ENCODE assay signal across 9 mouse cellular contexts in the genomic region with DNA sequence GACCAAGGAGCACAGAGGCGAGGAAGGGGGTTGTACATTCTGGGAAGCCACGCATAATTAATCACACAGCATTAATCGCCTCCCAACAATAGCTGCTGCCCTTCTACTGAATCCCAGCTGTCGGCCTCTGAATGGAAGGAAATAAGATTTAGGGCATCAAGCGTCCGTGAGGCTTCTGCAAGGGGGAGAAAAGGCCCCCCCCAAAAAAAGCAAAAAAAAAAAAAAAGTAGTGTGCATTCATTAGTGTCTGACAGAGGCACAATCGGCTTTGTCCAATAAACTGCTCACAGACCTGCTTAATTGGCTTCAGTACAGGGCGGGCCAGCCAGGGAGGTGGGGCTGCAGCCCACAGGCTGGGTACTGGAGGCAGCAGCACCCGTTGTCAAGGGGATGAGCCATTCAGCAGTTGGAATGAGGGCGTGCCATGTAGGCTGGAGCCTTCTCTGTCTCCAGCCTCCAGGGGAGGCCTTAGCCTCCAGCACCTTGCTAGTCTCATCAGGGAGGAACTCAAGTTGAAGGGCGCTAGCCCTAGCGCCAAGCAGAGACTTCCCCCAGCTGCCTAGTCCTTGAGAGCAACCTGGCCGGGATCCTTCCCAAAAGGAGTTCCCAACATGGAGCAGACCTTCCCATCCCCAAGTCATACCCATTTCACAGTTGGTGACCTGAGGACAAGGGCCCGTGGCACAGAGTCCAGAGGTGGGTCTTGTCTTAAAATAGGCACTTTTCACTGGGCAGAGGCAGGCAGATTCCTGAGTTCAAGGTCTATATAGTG. TPM values are rescaled to one million over a fixed set of nuclear protein-coding genes. Genes with fewer than 3 reads are reported as not detected.
DNase-seq lines count a peak whose midpoint lies in the region; ATAC-seq lines count a peak whose summit lies in the region.
"Had no signal": no experiment of that assay in that cellular context is flagged by ENCODE, and none has a peak within 500 bp of the region (broad histone marks: within the 10 kb centered on the region; RNA-seq: fewer than 3 reads in every experiment).

No protein-coding gene starts in this region.

- no peak for DNase-seq in heart, postnatal 25 days (ENCODE audit: low spot score)
- peak; percentile 90 for DNase-seq in embryo, embryonic 11 days
- no peak for DNase-seq in intestine, embryonic 14.5 days (ENCODE audit: low spot score)
- DNase-seq in limb, embryonic 11.5 days (ENCODE audit: low spot score) = peak; percentile 61
- DNase-seq in neural tube, embryonic 10.5 days (ENCODE audit: extremely low spot score, low spot score) = peak; percentile 74
- no peak for DNase-seq in spleen, adult 18-20 months
- no peak for DNase-seq in gastrocnemius, postnatal 14 days

- intact Hi-C loops in heart, postnatal 25 days (cut with DNase I) = no loop called here
- intact Hi-C loops in gastrocnemius, postnatal 14 days (cut with DNase I; ENCODE audit: low total_unique reads) = no loop called here

- H3K36me3 ChIP-seq in heart, embryonic 15.5 days = no peaks in the 10 kb centered on the region; the same call in 1 of the 2 replicates
- H3K36me3 ChIP-seq in intestine, embryonic 14.5 days (ENCODE audit: control insufficient read depth, insufficient read depth, low read length) = 0 out of 2 replicates have a peak, but pooled peaks cover 11% of the 10 kb centered on the region
- H3K36me3 ChIP-seq in limb, embryonic 11.5 days (ENCODE audit: control insufficient read depth, insufficient read depth, low read length) = no peaks in the 10 kb centered on the region

- no peak for ATAC-seq in heart, embryonic 15.5 days (replicated peaks; ENCODE audit: insufficient number of reproducible peaks, insufficient read depth, low FRiP score, low read depth)
- ATAC-seq in intestine, embryonic 14.5 days (replicated peaks; ENCODE audit: low FRiP score, low TSS enrichment, low read depth) = peak; percentile 48
- no peak for ATAC-seq in limb, embryonic 11.5 days (ENCODE audit: insufficient number of reproducible peaks, low FRiP score, low TSS enrichment, low read depth)

- peak overlapping the region; percentile 81 for H3K4me3 ChIP-seq in heart, embryonic 15.5 days
- H3K4me3 ChIP-seq in intestine, embryonic 14.5 days (ENCODE audit: low read depth, low read length) = peak overlapping the region; percentile 81; the same call in 1 of the 2 replicates
- no peak overlapping the region for H3K4me3 ChIP-seq in limb, embryonic 11.5 days (ENCODE audit: low read depth, low read length)

- H3K27ac ChIP-seq in heart, embryonic 15.5 days = peak overlapping the region; percentile 86
- peak overlapping the region; percentile 77; the same call in 1 of the 2 replicates for H3K27ac ChIP-seq in intestine, embryonic 14.5 days (ENCODE audit: low read depth)
- 0 out of 2 replicates have a peak overlapping the region, but pooled peaks have one; percentile 15 for H3K27ac ChIP-seq in limb, embryonic 11.5 days (replicated peaks; ENCODE audit: low read depth, low read length)

- WGBS in heart, embryonic 15.5 days = 51% methylated on average over 14 of the region's 14 CpGs
- 35% methylated on average over 14 of the region's 14 CpGs for WGBS in intestine, embryonic 14.5 days
- WGBS in limb, embryonic 11.5 days = 16% methylated on average over 14 of the region's 14 CpGs

- peaks cover 9% of the 10 kb centered on the region; the same call in 1 of the 2 replicates for H3K27me3 ChIP-seq in heart, embryonic 15.5 days
- peaks cover 11% of the 10 kb centered on the region for H3K27me3 ChIP-seq in intestine, embryonic 14.5 days (replicated peaks; ENCODE audit: control insufficient read depth, insufficient read depth, low read length)
- no peaks in the 10 kb centered on the region for H3K27me3 ChIP-seq in limb, embryonic 11.5 days (ENCODE audit: control insufficient read depth, insufficient read depth, low read length)

- no peaks in the 10 kb centered on the region for H3K9me3 ChIP-seq in heart, embryonic 15.5 days (replicated peaks)
- H3K9me3 ChIP-seq in intestine, embryonic 14.5 days (ENCODE audit: control insufficient read depth, low read length) = no peaks in the 10 kb centered on the region
- no peaks in the 10 kb centered on the region for H3K9me3 ChIP-seq in limb, embryonic 11.5 days (ENCODE audit: control insufficient read depth, low read length)
- H3K9me3 ChIP-seq: megakaryocyte, embryonic 14.5 days had no signal

- peaks cover 91% of the 10 kb centered on the region for H3K4me1 ChIP-seq in heart, embryonic 15.5 days (replicated peaks)
- peaks cover 51% of the 10 kb centered on the region for H3K4me1 ChIP-seq in intestine, embryonic 14.5 days (replicated peaks; ENCODE audit: control insufficient read depth, insufficient read depth, low read length)
- H3K4me1 ChIP-seq in limb, embryonic 11.5 days (ENCODE audit: control insufficient read depth, insufficient read depth, low read length) = peaks cover 55% of the 10 kb centered on the region

- H3K9ac ChIP-seq in heart, embryonic 15.5 days = peak overlapping the region; percentile 82
- no peak overlapping the region for H3K9ac ChIP-seq in intestine, embryonic 14.5 days (ENCODE audit: low read length)
- H3K9ac ChIP-seq in limb, embryonic 11.5 days (ENCODE audit: low read length) = no peak overlapping the region

- H3K4me2 ChIP-seq in heart, embryonic 15.5 days = peak overlapping the region; percentile 90
- H3K4me2 ChIP-seq in intestine, embryonic 14.5 days (ENCODE audit: low read length) = peak overlapping the region; percentile 77
- peak overlapping the region; percentile 3; the same call in 1 of the 2 replicates for H3K4me2 ChIP-seq in limb, embryonic 11.5 days (ENCODE audit: low read depth, severe bottlenecking)

RNA-seq across cellular contexts. Expression of a gene that starts 15.7 kb away (rescaled TPM):
- polyA plus RNA-seq in heart, embryonic 15.5 days (2015; fragmentation: Nextera tagmentation; extraction: Ambion mirVana) = 10.8 and 24.2 TPM in 2 replicates
- total RNA-seq in heart, postnatal 25 days (2021) = 10 to 100 TPM; 27.5 to 32.3 TPM
- 21.6 and 24.3 TPM in 2 replicates for polyA plus RNA-seq in intestine, embryonic 14.5 days (2014; fragmentation: Nextera tagmentation; extraction: Ambion mirVana)
- 14.5 and 15.0 TPM in 2 replicates for polyA plus RNA-seq in limb, embryonic 11.5 days (2014; fragmentation: Nextera tagmentation; extraction: Ambion mirVana)
- 10 to 100 TPM; 17.1 to 18.9 TPM for total RNA-seq in gastrocnemius, postnatal 14 days (2021)

RNA-seq across cellular contexts. Expression of a gene that starts 55.8 kb away (rescaled TPM):
- 10.5 and 14.5 TPM in 2 replicates for polyA plus RNA-seq in heart, embryonic 15.5 days (2015; fragmentation: Nextera tagmentation; extraction: Ambion mirVana)
- total RNA-seq in heart, postnatal 25 days (2021) = 10 to 100 TPM; 34.9 to 38.8 TPM
- polyA plus RNA-seq in intestine, embryonic 14.5 days (2014; fragmentation: Nextera tagmentation; extraction: Ambion mirVana) = 33.7 and 39.8 TPM in 2 replicates
- 36.3 and 40.9 TPM in 2 replicates for polyA plus RNA-seq in limb, embryonic 11.5 days (2014; fragmentation: Nextera tagmentation; extraction: Ambion mirVana)
- total RNA-seq in gastrocnemius, postnatal 14 days (2021) = 10 to 100 TPM; 20.9 to 24.1 TPM

Comparison
In these comparisons a context has a peak if more than half of its experiments do, and no peak if none do; other contexts are left out.
1. H3K27ac ChIP-seq: peak in every context shown above with its lines; median percentile 86 in heart, embryonic 15.5 days; 77 in intestine, embryonic 14.5 days; 15 in limb, embryonic 11.5 days.
2. H3K4me2 ChIP-seq: peak in every context shown above with its lines; median percentile 90 in heart, embryonic 15.5 days; 77 in intestine, embryonic 14.5 days; 3 in limb, embryonic 11.5 days.
3. DNase-seq: peak in embryo, embryonic 11 days (single experiment), limb, embryonic 11.5 days (single experiment) and neural tube, embryonic 10.5 days (single experiment); none in heart, postnatal 25 days (single experiment), intestine, embryonic 14.5 days (single experiment), spleen, adult 18-20 months (0 of 2) and gastrocnemius, postnatal 14 days (single experiment).